Mouse (Mus musculus): ENCODE data around the gene Mat2a. TPM values are rescaled to one million over a fixed set of nuclear protein-coding genes. Genes with fewer than 3 reads are reported as not detected.

Gene Mat2a
- polyA plus RNA-seq, 1 experiment from 2014 or later: 463 TPM

Other genes starting within 250 kb of the Mat2a start
- 4.8 and 6.1 TPM in 2 replicates for gene Atoh8, start 204.0 kb downstream of the Mat2a start, polyA plus RNA-seq (2014; fragmentation: Nextera tagmentation; extraction: Ambion mirVana)
- not detected in 2 replicates for gene Sftpb, start 134.9 kb downstream of the Mat2a start, polyA plus RNA-seq (2014; fragmentation: Nextera tagmentation; extraction: Ambion mirVana)
- gene Usp39, start 94.4 kb downstream of the Mat2a start, polyA plus RNA-seq (2014; fragmentation: Nextera tagmentation; extraction: Ambion mirVana): 114 and 116 TPM in 2 replicates
- gene 0610030E20Rik, start 92.2 kb downstream of the Mat2a start, polyA plus RNA-seq (2014; fragmentation: Nextera tagmentation; extraction: Ambion mirVana): 15.6 and 16.1 TPM in 2 replicates
- 6.2 and 6.5 TPM in 2 replicates for gene Tmem150a, start 84.1 kb downstream of the Mat2a start, polyA plus RNA-seq (2014; fragmentation: Nextera tagmentation; extraction: Ambion mirVana)
- 102 TPM in 2 replicates for gene Rnf181, start 72.6 kb downstream of the Mat2a start, polyA plus RNA-seq (2014; fragmentation: Nextera tagmentation; extraction: Ambion mirVana)
- gene Vamp5, start 59.1 kb downstream of the Mat2a start, polyA plus RNA-seq (2014; fragmentation: Nextera tagmentation; extraction: Ambion mirVana): 13.4 and 15.4 TPM in 2 replicates
- gene Vamp8, start 48.9 kb downstream of the Mat2a start, polyA plus RNA-seq (2014; fragmentation: Nextera tagmentation; extraction: Ambion mirVana): 27.6 and 32.0 TPM in 2 replicates
- 9.4 and 12.2 TPM in 2 replicates for gene Ggcx, start 25.2 kb downstream of the Mat2a start, polyA plus RNA-seq (2014; fragmentation: Nextera tagmentation; extraction: Ambion mirVana)
- 0.41 TPM in 1 of 2 replicates, not detected in the other for gene Sh2d6, start 82.1 kb upstream of the Mat2a start, polyA plus RNA-seq (2014; fragmentation: Nextera tagmentation; extraction: Ambion mirVana)
- gene Capg, start 104.8 kb upstream of the Mat2a start, polyA plus RNA-seq (2014; fragmentation: Nextera tagmentation; extraction: Ambion mirVana): 6.6 and 8.0 TPM in 2 replicates
- gene Elmod3, start 158.9 kb upstream of the Mat2a start, polyA plus RNA-seq (2014; fragmentation: Nextera tagmentation; extraction: Ambion mirVana): 15.4 and 17.4 TPM in 2 replicates
- gene Retsat, start 158.9 kb upstream of the Mat2a start, polyA plus RNA-seq (2014; fragmentation: Nextera tagmentation; extraction: Ambion mirVana): 5.0 and 6.8 TPM in 2 replicates
- 48.7 and 48.9 TPM in 2 replicates for gene Tgoln1, start 177.4 kb upstream of the Mat2a start, polyA plus RNA-seq (2014; fragmentation: Nextera tagmentation; extraction: Ambion mirVana)

Measured in midbrain, embryonic 11.5 days (tissue).